Mouse (Mus musculus) spleen, adult 2 months (tissue): ENCODE data around the gene Rpl36.

ENCODE experiments used
- CTCF ChIP-seq: fragments of 200-500 bp; IDR thresholded peaks from 2 replicates; pipeline ENCODE4 v1.5.1; 2011; ENCODE audit warnings: mild to moderate bottlenecking, inconsistent platforms; ENCODE audit not compliant: insufficient read depth, insufficient read length, insufficient replicate concordance; ENCODE audit errors: extremely low read depth
- POLR2A ChIP-seq: fragments of 200-500 bp; IDR thresholded peaks from 2 replicates; pipeline ENCODE4 v1.6.1; 2011; ENCODE audit warnings: low read depth, low read length, inconsistent platforms

- no peak for TF ChIP-seq CTCF
- TF ChIP-seq POLR2A = no peak
Observed at GRCm38 (mm10) chr17:56587773-56588172, 25.4 kb upstream of the Rpl36 start.
